Mouse (Mus musculus) embryonic facial prominence, embryonic 15.5 days (tissue): ENCODE data around the gene Hist1h2bj. TPM values are rescaled to one million over a fixed set of nuclear protein-coding genes. Genes with fewer than 3 reads are reported as not detected.

Experiments
- ATAC-seq: fragments of 200-750 bp; cut with Nextera tagmentation; 2 replicates; pipeline ENCODE4 v1.8.0; 2017; ENCODE audit warnings: low read depth, moderate TSS enrichment; ENCODE audit not compliant: insufficient number of reproducible peaks, low FRiP score, low TSS enrichment
- H3K27ac ChIP-seq: fragments of 300-500 bp; sonication (generic); replicated peaks from 2 replicates; pipeline ENCODE4 v1.5.1; 2015; ENCODE audit warnings: mild to moderate bottlenecking, inconsistent platforms
- H3K27me3 ChIP-seq: fragments of 300-500 bp; sonication (generic); 2 replicates; pipeline ENCODE4 v1.6.1; 2015; ENCODE audit warnings: inconsistent platforms
- H3K36me3 ChIP-seq: fragments of 300-500 bp; sonication (generic); 2 replicates; pipeline ENCODE4 v1.6.1; 2015; ENCODE audit warnings: mild to moderate bottlenecking, inconsistent platforms
- H3K4me1 ChIP-seq: fragments of 300-500 bp; sonication (generic); 2 replicates; pipeline ENCODE4 v1.6.1; 2015; ENCODE audit warnings: inconsistent platforms
- H3K4me2 ChIP-seq: fragments of 300-500 bp; sonication (generic); replicated peaks from 2 replicates; pipeline ENCODE4 v1.6.1; 2015; ENCODE audit warnings: mild to moderate bottlenecking, inconsistent platforms
- H3K4me3 ChIP-seq: fragments of 300-500 bp; sonication (generic); replicated peaks from 2 replicates; pipeline ENCODE4 v1.5.1; 2015; ENCODE audit warnings: mild to moderate bottlenecking, inconsistent platforms
- H3K9ac ChIP-seq: fragments of 300-500 bp; sonication (generic); 2 replicates; pipeline ENCODE4 v1.6.1; 2015; ENCODE audit warnings: inconsistent platforms
- H3K9me3 ChIP-seq: fragments of 300-500 bp; sonication (generic); replicated peaks from 2 replicates; pipeline ENCODE4 v1.6.1; 2016; ENCODE audit warnings: inconsistent platforms
- WGBS: fragments of 180-500 bp; shearing (Covaris S2); methylation state at CpG from one replicate; pipeline ENCODE4 v1.1.7; 2015; 5-methylcytosine and 5-hydroxymethylcytosine counted together
- polyA plus RNA-seq: library from polyadenylated mRNA; unstranded; fragments of >200 nt; fragmentation: Nextera tagmentation; extraction: Ambion mirVana; gene quantifications from 2 replicates; pipeline ENCODE4 v1.2.1, GENCODE M21; 2015

Hist1h2bj gene
- polyA plus RNA-seq, 1 experiment from 2014 or later: 5.7 TPM

- Histone ChIP-seq H3K4me2 (peak overlapping the region; percentile 28; the same call in 1 of the 2 replicates), H3K9me3 (no peaks in the 10 kb centered on the region), H3K36me3 (no peaks in the 10 kb centered on the region), H3K9ac (no peak overlapping the region), H3K27ac (no peak overlapping the region), H3K4me1 (peaks cover 4% of the 10 kb centered on the region; the same call in 1 of the 2 replicates), H3K27me3 (peaks cover 68% of the 10 kb centered on the region), H3K4me3 (peak overlapping the region; percentile 14; the same call in 1 of the 2 replicates)
- 15% methylated on average over 27 of the region's 27 CpGs for WGBS
- ATAC-seq: peak; percentile 63; the same call in 1 of the 2 replicates
These were observed 27.2 kb upstream of the Hist1h2bj start for GRCm38 (mm10) chr13:22015479-22016450.

GRCm38 (mm10) chr13:22019934-22020835 is 22.8 kb upstream of the Hist1h2bj start:
- no peaks in the 10 kb centered on the region for H3K36me3 ChIP-seq
- H3K9me3 ChIP-seq: no peaks in the 10 kb centered on the region
- peaks cover 36% of the 10 kb centered on the region for H3K27me3 ChIP-seq
- H3K27ac ChIP-seq: no peak overlapping the region
- under 1% methylated on average over 44 of the region's 44 CpGs for WGBS
- ATAC-seq: no peak
- peak overlapping the region; percentile 51 for H3K4me3 ChIP-seq
- H3K4me2 ChIP-seq: peak overlapping the region; percentile 70
- peaks cover 8% of the 10 kb centered on the region; the same call in 1 of the 2 replicates for H3K4me1 ChIP-seq
- peak overlapping the region; percentile 21 for H3K9ac ChIP-seq

- no peaks in the 10 kb centered on the region for H3K9me3 ChIP-seq
- H3K27ac ChIP-seq: no peak overlapping the region
- 1% methylated on average over 8 of the region's 8 CpGs for WGBS
- peaks cover 8% of the 10 kb centered on the region; the same call in 1 of the 2 replicates for H3K4me1 ChIP-seq
- peaks cover 31% of the 10 kb centered on the region for H3K27me3 ChIP-seq
- no peak for ATAC-seq
- H3K36me3 ChIP-seq: no peaks in the 10 kb centered on the region
- H3K9ac ChIP-seq: no peak overlapping the region
- H3K4me3 ChIP-seq: peak overlapping the region; percentile 51
- H3K4me2 ChIP-seq: peak overlapping the region; percentile 70
These were observed 22.1 kb upstream of the Hist1h2bj start for GRCm38 (mm10) chr13:22020901-22021339.

GRCm38 (mm10) chr13:22021581-22021980 is 21.4 kb upstream of the Hist1h2bj start:
- peak overlapping the region; percentile 23; the same call in 1 of the 2 replicates for H3K9ac ChIP-seq
- peaks cover 25% of the 10 kb centered on the region for H3K27me3 ChIP-seq
- peak overlapping the region; percentile 51 for H3K4me3 ChIP-seq
- H3K4me1 ChIP-seq: peaks cover 8% of the 10 kb centered on the region; the same call in 1 of the 2 replicates
- H3K36me3 ChIP-seq: no peaks in the 10 kb centered on the region
- no peak for ATAC-seq
- no peak overlapping the region; the same call in 1 of the 2 replicates for H3K27ac ChIP-seq
- no peaks in the 10 kb centered on the region for H3K9me3 ChIP-seq
- H3K4me2 ChIP-seq: peak overlapping the region; percentile 70
- 0% methylated on average over 11 of the region's 11 CpGs for whole genome bisulfite sequencing

GRCm38 (mm10) chr13:22022241-22022640 is 20.8 kb upstream of the Hist1h2bj start:
- Histone ChIP-seq H3K4me2 (peak overlapping the region; percentile 70), H3K9ac (0 out of 2 replicates have a peak overlapping the region, but pooled peaks have one; percentile 23), H3K27me3 (peaks cover 21% of the 10 kb centered on the region), H3K27ac (no peak overlapping the region), H3K9me3 (no peaks in the 10 kb centered on the region), H3K4me3 (peak overlapping the region; percentile 51), H3K36me3 (no peaks in the 10 kb centered on the region), H3K4me1 (peaks cover 8% of the 10 kb centered on the region; the same call in 1 of the 2 replicates)
- ATAC-seq: peak; percentile 81
- under 1% methylated on average over 9 of the region's 9 CpGs for WGBS

- peak overlapping the region; percentile 44; the same call in 1 of the 2 replicates for H3K27ac ChIP-seq
- 1% methylated on average over 35 of the region's 35 CpGs for WGBS
- no peaks in the 10 kb centered on the region for H3K36me3 ChIP-seq
- peak overlapping the region; percentile 53 for H3K4me3 ChIP-seq
- no peaks in the 10 kb centered on the region for H3K27me3 ChIP-seq
- H3K4me2 ChIP-seq: peak overlapping the region; percentile 61
- H3K9me3 ChIP-seq: no peaks in the 10 kb centered on the region
- ATAC-seq: no peak
- H3K4me1 ChIP-seq: peaks cover 7% of the 10 kb centered on the region; the same call in 1 of the 2 replicates
- H3K9ac ChIP-seq: peak overlapping the region; percentile 31
These were observed 16.7 kb upstream of the Hist1h2bj start for GRCm38 (mm10) chr13:22026058-22027031.

- Histone ChIP-seq H3K9ac (peak overlapping the region; percentile 58), H3K27me3 (no peaks in the 10 kb centered on the region), H3K9me3 (no peaks in the 10 kb centered on the region), H3K4me3 (peak overlapping the region; percentile 59), H3K36me3 (no peaks in the 10 kb centered on the region), H3K4me1 (no peaks in the 10 kb centered on the region), H3K27ac (peak overlapping the region; percentile 91), H3K4me2 (peak overlapping the region; percentile 55)
- peak; percentile 76 for ATAC-seq
- WGBS: under 1% methylated on average over 40 of the region's 40 CpGs
These were observed 14.1 kb upstream of the Hist1h2bj start for GRCm38 (mm10) chr13:22028673-22029460.

- no peak overlapping the region for H3K27ac ChIP-seq
- no peak overlapping the region for H3K9ac ChIP-seq
- WGBS: 36% methylated on average over 8 of the region's 8 CpGs
- H3K9me3 ChIP-seq: no peaks in the 10 kb centered on the region
- no peaks in the 10 kb centered on the region for H3K27me3 ChIP-seq
- no peak overlapping the region for H3K4me3 ChIP-seq
- peaks cover 4% of the 10 kb centered on the region; the same call in 1 of the 2 replicates for H3K4me1 ChIP-seq
- H3K4me2 ChIP-seq: no peak overlapping the region
- ATAC-seq: no peak
- no peaks in the 10 kb centered on the region for H3K36me3 ChIP-seq
These were observed 13.1 kb upstream of the Hist1h2bj start for GRCm38 (mm10) chr13:22029928-22030327.

- Histone ChIP-seq H3K4me1 (peaks cover 5% of the 10 kb centered on the region; the same call in 1 of the 2 replicates), H3K4me3 (no peak overlapping the region), H3K36me3 (no peaks in the 10 kb centered on the region), H3K27me3 (no peaks in the 10 kb centered on the region), H3K4me2 (no peak overlapping the region), H3K27ac (no peak overlapping the region), H3K9me3 (no peaks in the 10 kb centered on the region), H3K9ac (no peak overlapping the region)
- ATAC-seq: no peak
- 10% methylated on average over 4 of the region's 4 CpGs for WGBS
These were observed 12.5 kb upstream of the Hist1h2bj start for GRCm38 (mm10) chr13:22030493-22030892.
